Mouse (Mus musculus): ENCODE measurements around the gene Olfr508.
"Not testable (repeated sequence)": the region's sequence is repeated elsewhere in the genome, so short reads cannot be mapped to it uniquely, and the experiment has no call there.

Olfr508 gene

GRCm38 (mm10) chr7:108629694-108630093 lies at the start of gene Olfr508:
Olfr508 (plus strand) TSS chr7:108629994.
- no peak for DNase-seq (ENCODE audit: low spot score in 2 of 2)

DNA sequence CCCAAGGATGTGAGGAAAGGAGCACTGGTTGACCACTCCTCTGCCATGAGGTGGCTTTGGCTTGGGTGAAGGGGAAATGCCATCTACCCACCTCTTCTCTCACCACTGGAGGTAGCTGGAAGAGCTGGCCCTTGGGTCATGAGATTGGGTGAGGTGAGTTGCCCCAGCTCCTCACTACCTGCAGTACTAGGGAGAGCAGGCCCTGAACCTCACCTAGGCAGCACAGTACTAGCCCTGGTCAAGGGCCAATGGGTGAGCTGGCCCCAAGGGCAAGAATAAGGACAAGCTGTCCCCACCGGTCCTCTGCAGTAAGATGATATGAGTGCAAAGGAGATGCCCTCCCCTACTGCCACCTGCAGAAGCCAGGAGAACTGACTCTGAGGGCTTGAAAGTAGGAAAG lies 40.0 kb upstream of the Olfr508 start:
- DNase-seq (ENCODE audit: low spot score in 2 of 2) = no peak

DNA sequence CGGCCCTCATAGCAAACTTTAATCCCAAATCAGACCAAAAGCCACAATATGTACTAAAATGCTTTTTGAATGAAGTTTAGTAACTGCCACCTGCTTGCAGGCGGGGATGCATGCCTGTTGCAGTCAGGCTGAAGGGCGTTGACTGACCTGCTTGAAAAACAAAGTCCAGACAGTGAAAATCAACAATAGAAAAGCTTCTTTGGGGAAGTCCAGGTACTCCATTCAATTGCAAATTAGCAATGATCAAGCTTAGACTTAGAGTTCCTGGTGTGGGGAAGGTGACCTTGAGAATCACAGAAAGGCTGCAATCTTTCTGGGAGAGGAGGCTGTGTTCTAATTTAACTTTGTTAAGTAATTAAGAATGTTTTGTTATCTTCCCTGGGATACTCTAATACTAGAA lies 27.9 kb upstream of the Olfr508 start:
- not testable (repeated sequence) for DNase-seq (ENCODE audit: low spot score in 2 of 2)

GRCm38 (mm10) chr7:108610487-108610886 lies 19.3 kb upstream of the Olfr508 start, which contains the start of gene Olfr506:
Olfr506 (plus strand) TSS chr7:108610787.
- no peak for DNase-seq (ENCODE audit: low spot score in 2 of 2)

- DNase-seq (ENCODE audit: low spot score in 2 of 2) = no peak
Observed at GRCm38 (mm10) chr7:108614110-108614509, 15.7 kb upstream of the Olfr508 start.

DNA sequence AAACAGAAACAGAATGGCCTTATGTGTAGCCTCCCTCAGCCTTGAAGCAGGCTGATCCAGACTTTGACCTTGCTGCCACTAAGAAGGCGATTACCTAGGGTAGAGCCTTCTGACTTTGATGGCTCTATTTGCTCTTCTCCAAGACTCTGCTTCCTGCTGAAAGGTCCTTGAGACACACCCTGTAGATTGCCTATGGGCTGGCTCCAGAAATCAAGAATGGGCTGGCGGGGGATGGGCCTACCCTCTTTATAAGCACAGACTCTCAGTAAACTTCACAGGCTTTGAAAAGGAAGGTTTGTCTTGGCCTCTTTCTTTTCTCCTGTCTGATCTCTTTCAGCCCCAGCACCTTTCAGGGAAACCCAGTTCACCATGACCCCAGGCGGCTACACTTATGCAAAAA lies 13.0 kb upstream of the Olfr508 start:
- DNase-seq (ENCODE audit: low spot score in 2 of 2) = not testable (repeated sequence)

- no peak for DNase-seq (ENCODE audit: low spot score in 2 of 2)
Observed at GRCm38 (mm10) chr7:108621514-108621913, 8.3 kb upstream of the Olfr508 start, which contains the start of gene Olfr507. Olfr507 (plus strand) TSS chr7:108621814.

- DNase-seq (ENCODE audit: low spot score in 2 of 2) = no peak
Observed at GRCm38 (mm10) chr7:108651806-108652205, 22.0 kb downstream of the Olfr508 start, which contains the start of gene Olfr509. Olfr509 (minus strand) TSS chr7:108651906.

DNA sequence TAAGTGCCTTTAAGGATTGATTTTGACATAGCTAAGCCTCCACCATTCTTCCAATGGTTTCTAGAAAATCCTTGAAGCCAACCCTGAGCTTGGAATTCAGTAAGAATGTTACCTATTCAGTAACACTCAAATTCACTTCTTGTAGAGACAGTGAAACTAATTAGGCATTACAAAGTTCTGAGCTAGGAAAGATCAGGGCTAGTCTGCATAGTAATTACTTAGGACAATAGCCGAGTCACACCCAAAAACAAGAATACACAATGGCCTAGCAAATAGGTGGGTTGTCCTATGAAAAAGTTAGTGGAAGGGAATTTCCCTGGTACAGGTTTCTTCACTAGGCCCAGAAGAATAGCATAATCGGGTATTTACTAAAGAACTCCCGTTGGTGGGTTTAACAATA lies 32.6 kb downstream of the Olfr508 start:
- DNase-seq (ENCODE audit: low spot score in 2 of 2) = no peak

DNA sequence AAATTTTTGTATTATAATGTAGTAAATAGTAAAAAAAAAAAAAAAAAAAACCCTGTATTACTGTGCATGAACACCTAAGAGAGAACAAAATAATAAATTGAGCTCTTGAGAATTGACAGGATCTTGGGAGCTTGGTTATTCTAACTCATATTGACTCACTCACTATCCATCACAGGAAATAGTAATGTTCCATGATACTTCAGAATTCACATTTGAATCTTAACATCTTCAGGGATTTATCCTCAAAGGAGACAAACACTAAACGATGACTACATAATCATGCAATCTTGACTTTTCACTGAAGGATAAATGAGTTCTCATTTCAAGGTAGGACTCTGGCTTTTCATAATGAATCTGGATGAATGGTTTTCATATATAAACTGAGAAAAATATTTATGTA lies 36.3 kb downstream of the Olfr508 start, which contains the start of gene Olfr510:
Olfr510 (plus strand) TSS at position 301 of the 400 bp plus-strand sequence.
- no peak for DNase-seq (ENCODE audit: low spot score in 2 of 2)

- DNase-seq (ENCODE audit: low spot score in 2 of 2) = no peak
Observed at GRCm38 (mm10) chr7:108671058-108671457, 41.3 kb downstream of the Olfr508 start.

DNA sequence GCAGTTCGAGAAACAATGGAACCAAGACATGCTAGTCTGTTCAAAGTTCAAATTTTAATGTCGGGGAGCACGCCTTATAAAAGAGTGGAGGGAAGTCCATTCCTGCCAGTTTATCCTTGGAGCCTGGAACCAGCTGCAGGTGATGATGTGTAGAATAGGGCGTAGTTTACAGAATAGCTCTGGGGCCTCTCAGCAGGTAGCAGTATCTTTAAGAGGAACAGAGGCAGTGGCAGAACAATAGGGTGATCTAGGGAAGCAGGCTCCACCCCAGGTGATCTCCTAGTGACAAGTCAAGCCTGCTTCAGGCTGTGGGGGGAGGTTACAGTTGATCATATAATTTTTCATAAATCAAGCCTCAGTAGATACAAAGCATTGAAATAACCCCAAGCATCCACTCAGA lies 49.1 kb downstream of the Olfr508 start:
- no peak for DNase-seq (ENCODE audit: low spot score in 2 of 2)
